Mouse (Mus musculus): ENCODE results near the gene Nfu1.
"Not testable (repeated sequence)": the region's sequence is repeated elsewhere in the genome, so short reads cannot be mapped to it uniquely, and the experiment has no call there.

The Nfu1 gene

GRCm38 (mm10) chr6:87026980-87027379, 17.9 kb downstream of the Nfu1 start:
- no peak for DNase-seq (ENCODE audit: low spot score)

- no peak for DNase-seq (ENCODE audit: low spot score)
These were observed 19.8 kb downstream of the Nfu1 start for GRCm38 (mm10) chr6:87028881-87029280.

GRCm38 (mm10) chr6:87031310-87031709, 22.3 kb downstream of the Nfu1 start:
- DNase-seq (ENCODE audit: low spot score) = not testable (repeated sequence)

GRCm38 (mm10) chr6:87032401-87032800, 23.4 kb downstream of the Nfu1 start:
- no peak for DNase-seq (ENCODE audit: low spot score)

- DNase-seq (ENCODE audit: low spot score) = no peak
These were observed 25.4 kb downstream of the Nfu1 start for GRCm38 (mm10) chr6:87034395-87034794.

GRCm38 (mm10) chr6:87037826-87038620, 29.0 kb downstream of the Nfu1 start:
- no peak for DNase-seq (ENCODE audit: low spot score)

GRCm38 (mm10) chr6:87039161-87039560, 30.1 kb downstream of the Nfu1 start:
- DNase-seq (ENCODE audit: low spot score) = no peak

- no peak for DNase-seq (ENCODE audit: low spot score)
These were observed 31.9 kb downstream of the Nfu1 start for GRCm38 (mm10) chr6:87040971-87041370.

- DNase-seq (ENCODE audit: low spot score) = no peak
These were observed 32.4 kb downstream of the Nfu1 start for GRCm38 (mm10) chr6:87041431-87041830.

- DNase-seq (ENCODE audit: low spot score) = no peak
These were observed 32.9 kb downstream of the Nfu1 start for GRCm38 (mm10) chr6:87042004-87042336.

- peak; percentile 88 for DNase-seq (ENCODE audit: low spot score)
These were observed 33.5 kb downstream of the Nfu1 start, which contains the start of gene Gfpt1 for GRCm38 (mm10) chr6:87042337-87043130. TSS of gene Gfpt1 (plus strand) at chr6:87042846.

GRCm38 (mm10) chr6:87043131-87043516, 34.1 kb downstream of the Nfu1 start:
- no peak for DNase-seq (ENCODE audit: low spot score)

- DNase-seq (ENCODE audit: low spot score) = no peak
These were observed 35.9 kb downstream of the Nfu1 start for GRCm38 (mm10) chr6:87044895-87045294.

- DNase-seq (ENCODE audit: low spot score) = no peak
These were observed 36.5 kb downstream of the Nfu1 start for GRCm38 (mm10) chr6:87045507-87045906.

- not testable (repeated sequence) for DNase-seq (ENCODE audit: low spot score)
These were observed 39.7 kb downstream of the Nfu1 start for GRCm38 (mm10) chr6:87048712-87049111.

GRCm38 (mm10) chr6:87051886-87052425, 42.9 kb downstream of the Nfu1 start:
- DNase-seq (ENCODE audit: low spot score) = no peak

GRCm38 (mm10) chr6:87054193-87054592, 45.2 kb downstream of the Nfu1 start:
- no peak for DNase-seq (ENCODE audit: low spot score)

- no peak for DNase-seq (ENCODE audit: low spot score)
These were observed 50.7 kb downstream of the Nfu1 start for GRCm38 (mm10) chr6:87059754-87060153.

GRCm38 (mm10) chr6:87063586-87063985, 54.5 kb downstream of the Nfu1 start:
- no peak for DNase-seq (ENCODE audit: low spot score)

GRCm38 (mm10) chr6:87068209-87068608, 59.2 kb downstream of the Nfu1 start:
- no peak for DNase-seq (ENCODE audit: low spot score)

GRCm38 (mm10) chr6:87069195-87069900, 60.3 kb downstream of the Nfu1 start:
- no peak for DNase-seq (ENCODE audit: low spot score)

GRCm38 (mm10) chr6:87070641-87071040, 61.6 kb downstream of the Nfu1 start:
- no peak for DNase-seq (ENCODE audit: low spot score)

All from ovary, postnatal 10 days (tissue).